Mouse (Mus musculus) lung, embryonic 15.5 days (tissue): Measurements from ENCODE around the gene Olfr1417. TPM values are rescaled to one million over a fixed set of nuclear protein-coding genes. Genes with fewer than 3 reads are reported as not detected.

Source experiments
- ATAC-seq: fragments of 200-750 bp; cut with Nextera tagmentation; 2 replicates; pipeline ENCODE4 v1.8.0; 2017; ENCODE audit warnings: moderate number of reproducible peaks, borderline replicate concordance; ENCODE audit not compliant: low FRiP score, low TSS enrichment; ENCODE audit errors: extremely low read depth
- H3K27ac ChIP-seq: fragments of 300-500 bp; sonication (generic); 2 replicates; pipeline ENCODE4 v1.5.1; 2015; ENCODE audit warnings: moderate library complexity, mild to moderate bottlenecking, inconsistent platforms
- H3K27me3 ChIP-seq: fragments of 300-500 bp; sonication (generic); 2 replicates; pipeline ENCODE4 v1.6.1; 2015; ENCODE audit warnings: inconsistent platforms
- H3K36me3 ChIP-seq: fragments of 300-500 bp; sonication (generic); 2 replicates; pipeline ENCODE4 v1.6.1; 2015; ENCODE audit warnings: inconsistent platforms
- H3K4me1 ChIP-seq: fragments of 300-500 bp; sonication (generic); 2 replicates; pipeline ENCODE4 v1.6.1; 2015; ENCODE audit warnings: inconsistent platforms
- H3K4me2 ChIP-seq: fragments of 300-500 bp; sonication (generic); 2 replicates; pipeline ENCODE4 v1.6.1; 2015; ENCODE audit warnings: inconsistent platforms, mild to moderate bottlenecking, moderate library complexity
- H3K4me3 ChIP-seq: fragments of 300-500 bp; sonication (generic); 2 replicates; pipeline ENCODE4 v1.5.1; 2015; ENCODE audit warnings: mild to moderate bottlenecking, inconsistent platforms
- H3K9ac ChIP-seq: fragments of 300-500 bp; sonication (generic); 2 replicates; pipeline ENCODE4 v1.6.1; 2015; ENCODE audit warnings: inconsistent platforms
- H3K9me3 ChIP-seq: fragments of 300-500 bp; sonication (generic); 2 replicates; pipeline ENCODE4 v1.6.1; 2016; ENCODE audit warnings: inconsistent platforms
- WGBS: fragments of 180-500 bp; shearing (Covaris S2); methylation state at CpG from one replicate; pipeline ENCODE4 v1.1.7; 2015; 5-methylcytosine and 5-hydroxymethylcytosine counted together
- polyA plus RNA-seq: library from polyadenylated mRNA; unstranded; fragments of >200 nt; fragmentation: Nextera tagmentation; extraction: Ambion mirVana; gene quantifications from 2 replicates; pipeline ENCODE4 v1.2.1, GENCODE M21; 2015

The Olfr1417 gene
- polyA plus RNA-seq, 1 experiment from 2014 or later = not detected

GRCm38 (mm10) chr19:11785409-11786154 is 53.4 kb downstream of the Olfr1417 start:
- no peak overlapping the region for H3K4me2 ChIP-seq
- H3K9ac ChIP-seq = no peak overlapping the region
- no peak for ATAC-seq
- H3K27ac ChIP-seq = no peak overlapping the region
- no peaks in the 10 kb centered on the region for H3K27me3 ChIP-seq
- H3K36me3 ChIP-seq = 0 out of 2 replicates have a peak, but pooled peaks cover 5% of the 10 kb centered on the region
- H3K9me3 ChIP-seq = no peaks in the 10 kb centered on the region
- 89% methylated on average over 14 of the region's 14 CpGs for WGBS
- no peak overlapping the region for H3K4me3 ChIP-seq
- H3K4me1 ChIP-seq = no peaks in the 10 kb centered on the region

GRCm38 (mm10) chr19:11777191-11777865 is 61.7 kb downstream of the Olfr1417 start:
- no peak for ATAC-seq
- Histone ChIP-seq H3K36me3 (peaks cover 35% of the 10 kb centered on the region), H3K4me1 (no peaks in the 10 kb centered on the region), H3K27ac (no peak overlapping the region), H3K4me3 (no peak overlapping the region), H3K9ac (no peak overlapping the region), H3K4me2 (no peak overlapping the region), H3K9me3 (no peaks in the 10 kb centered on the region), H3K27me3 (no peaks in the 10 kb centered on the region)
- WGBS = 56% methylated on average over 7 of the region's 7 CpGs

Other genes with a start within 250 kb of the Olfr1417 start
- 4.6 and 6.4 TPM in 2 replicates for gene Ms4a6d, start 234.4 kb downstream of the Olfr1417 start, polyA plus RNA-seq
- gene Ms4a2, start 215.5 kb downstream of the Olfr1417 start, polyA plus RNA-seq = 0.17 and 0.23 TPM in 2 replicates
- gene Ms4a3, start 198.4 kb downstream of the Olfr1417 start, polyA plus RNA-seq = 0.19 TPM in 1 of 2 replicates, not detected in the other
- gene Oosp2, start 178.7 kb downstream of the Olfr1417 start, polyA plus RNA-seq = not detected in 2 replicates
- gene Oosp1, start 148.1 kb downstream of the Olfr1417 start, polyA plus RNA-seq = not detected in 2 replicates
- gene Oosp3, start 142.2 kb downstream of the Olfr1417 start, polyA plus RNA-seq = not detected in 2 replicates
- gene Gif, start 91.7 kb downstream of the Olfr1417 start, polyA plus RNA-seq = 0.70 and 0.71 TPM in 2 replicates
- 45.7 and 46.2 TPM in 2 replicates for gene Mrpl16, start 68.8 kb downstream of the Olfr1417 start, polyA plus RNA-seq
- 17.0 and 17.6 TPM in 2 replicates for gene Stx3, start 19.8 kb downstream of the Olfr1417 start, polyA plus RNA-seq
- not detected in 2 replicates for gene Olfr1418, start 21.8 kb upstream of the Olfr1417 start, polyA plus RNA-seq
- not detected in 2 replicates for gene Olfr1419, start 35.9 kb upstream of the Olfr1417 start, polyA plus RNA-seq
- gene Olfr1420, start 47.3 kb upstream of the Olfr1417 start, polyA plus RNA-seq = 0.10 TPM in 1 of 2 replicates, not detected in the other
- 15.9 and 17.4 TPM in 2 replicates for gene Patl1, start 73.2 kb upstream of the Olfr1417 start, polyA plus RNA-seq
- 3.6 and 3.9 TPM in 2 replicates for gene Osbp, start 126.7 kb upstream of the Olfr1417 start, polyA plus RNA-seq
- not detected in 2 replicates for gene Olfr1423, start 202.1 kb upstream of the Olfr1417 start, polyA plus RNA-seq
- gene Olfr1424, start 223.5 kb upstream of the Olfr1417 start, polyA plus RNA-seq = not detected in 2 replicates
- not detected in 2 replicates for gene Olfr1425, start 238.5 kb upstream of the Olfr1417 start, polyA plus RNA-seq